Mouse (Mus musculus) thymus, adult 2 months (tissue): ENCODE results near the gene Klf5. TPM values are rescaled to one million over a fixed set of nuclear protein-coding genes. Genes with fewer than 3 reads are reported as not detected.

Experiments
- DNase-seq: peaks from one replicate; pipeline ENCODE4 v3.0.0; 2021
- H3K27ac ChIP-seq: fragments of 200-500 bp; 2 replicates; pipeline ENCODE4 v1.5.1; 2012; ENCODE audit warnings: low read length, control low read depth; ENCODE audit not compliant: control insufficient read depth, insufficient read depth
- H3K27me3 ChIP-seq: fragments of 200-500 bp; 2 replicates; pipeline ENCODE4 v1.6.1; 2012; ENCODE audit warnings: mild to moderate bottlenecking, low read length, moderate library complexity, mixed read lengths; ENCODE audit not compliant: control insufficient read depth, insufficient read depth
- H3K36me3 ChIP-seq: fragments of 200-500 bp; 2 replicates; pipeline ENCODE4 v1.6.1; 2012; ENCODE audit warnings: mild to moderate bottlenecking, low read length, moderate library complexity; ENCODE audit not compliant: control insufficient read depth, insufficient read depth
- H3K4me1 ChIP-seq: fragments of 200-500 bp; replicated peaks from 2 replicates; pipeline ENCODE4 v1.6.1; 2012; ENCODE audit warnings: low read length; ENCODE audit not compliant: control insufficient read depth, insufficient read depth
- H3K4me3 ChIP-seq: fragments of 200-500 bp; 2 replicates; pipeline ENCODE4 v1.5.1; 2012; ENCODE audit warnings: mild to moderate bottlenecking, low read length, control low read depth, moderate library complexity; ENCODE audit not compliant: control insufficient read depth, insufficient read depth
- CTCF ChIP-seq: fragments of 200-500 bp; IDR thresholded peaks from 2 replicates; pipeline ENCODE4 v1.5.1; 2012; ENCODE audit warnings: mild to moderate bottlenecking, control low read depth, low read length, moderate library complexity, borderline replicate concordance; ENCODE audit not compliant: control insufficient read depth, poor library complexity, insufficient read depth; ENCODE audit errors: extremely low read depth
- POLR2A ChIP-seq: fragments of 200-500 bp; IDR thresholded peaks from 2 replicates; pipeline ENCODE4 v1.6.1; 2012; ENCODE audit warnings: mild to moderate bottlenecking, low read length, control low read depth, moderate library complexity; ENCODE audit not compliant: control insufficient read depth, poor library complexity, insufficient read depth; ENCODE audit errors: extremely low read depth
- WGBS: fragments of 180-500 bp; shearing (Covaris S2); methylation state at CpG from one replicate; pipeline ENCODE4 v1.1.7; 2018; 5-methylcytosine and 5-hydroxymethylcytosine counted together
- polyA plus RNA-seq: library from polyadenylated mRNA; depleted of rRNA; stranded (reverse); fragments of >200 nt; gene quantifications from 2 replicates; pipeline ENCODE4 v1.2.3, GENCODE M21; 2012

Gene Klf5
- polyA plus RNA-seq, 1 experiment, result 2.2 TPM

GRCm38 (mm10) chr14:99323376-99323775 is 24.9 kb downstream of the Klf5 start:
- TF ChIP-seq CTCF (no peak), POLR2A (no peak)
- H3K4me1 ChIP-seq, result no peaks in the 10 kb centered on the region; the same call in 1 of the 2 replicates
- no peaks in the 10 kb centered on the region for H3K27me3 ChIP-seq
- 93% methylated on average over 10 of the region's 10 CpGs for WGBS
- no peak overlapping the region for H3K4me3 ChIP-seq
- DNase-seq, result no peak
- no peaks in the 10 kb centered on the region for H3K36me3 ChIP-seq
- no peak overlapping the region for H3K27ac ChIP-seq

GRCm38 (mm10) chr14:99324523-99324922 is 26.0 kb downstream of the Klf5 start:
- Histone ChIP-seq H3K27me3 (no peaks in the 10 kb centered on the region), H3K36me3 (no peaks in the 10 kb centered on the region), H3K27ac (no peak overlapping the region), H3K4me1 (no peaks in the 10 kb centered on the region; the same call in 1 of the 2 replicates), H3K4me3 (no peak overlapping the region)
- no peak for DNase-seq
- 33% methylated on average over 4 of the region's 4 CpGs for WGBS
- no peak for TF ChIP-seq CTCF
- no peak for TF ChIP-seq POLR2A

GRCm38 (mm10) chr14:99325597-99326472 is 27.3 kb downstream of the Klf5 start:
- Histone ChIP-seq H3K27me3 (no peaks in the 10 kb centered on the region), H3K4me3 (no peak overlapping the region), H3K36me3 (no peaks in the 10 kb centered on the region), H3K27ac (no peak overlapping the region), H3K4me1 (no peaks in the 10 kb centered on the region; the same call in 1 of the 2 replicates)
- WGBS, result 89% methylated on average over 12 of the region's 12 CpGs
- TF ChIP-seq CTCF, result no peak
- no peak for TF ChIP-seq POLR2A
- no peak for DNase-seq

GRCm38 (mm10) chr14:99336598-99336997 is 38.1 kb downstream of the Klf5 start:
- H3K27ac ChIP-seq, result no peak overlapping the region
- no peaks in the 10 kb centered on the region for H3K4me1 ChIP-seq
- no peak overlapping the region for H3K4me3 ChIP-seq
- H3K27me3 ChIP-seq, result no peaks in the 10 kb centered on the region
- 95% methylated on average over 3 of the region's 3 CpGs for WGBS
- H3K36me3 ChIP-seq, result no peaks in the 10 kb centered on the region
- DNase-seq, result no peak
- no peak for TF ChIP-seq CTCF
- no peak for TF ChIP-seq POLR2A

GRCm38 (mm10) chr14:99339021-99339420 is 40.5 kb downstream of the Klf5 start:
- TF ChIP-seq POLR2A (no peak), CTCF (no peak)
- H3K4me1 ChIP-seq, result no peaks in the 10 kb centered on the region
- H3K27ac ChIP-seq, result no peak overlapping the region
- no peak for DNase-seq
- no peaks in the 10 kb centered on the region for H3K36me3 ChIP-seq
- no peaks in the 10 kb centered on the region for H3K27me3 ChIP-seq
- WGBS, result 84% methylated on average over 8 of the region's 8 CpGs
- no peak overlapping the region for H3K4me3 ChIP-seq

- Histone ChIP-seq H3K4me1 (no peaks in the 10 kb centered on the region), H3K27ac (no peak overlapping the region), H3K4me3 (no peak overlapping the region), H3K36me3 (no peaks in the 10 kb centered on the region), H3K27me3 (no peaks in the 10 kb centered on the region)
- no peak for DNase-seq
- WGBS, result 66% methylated on average over 9 of the region's 9 CpGs
- TF ChIP-seq CTCF, result no peak
- no peak for TF ChIP-seq POLR2A
These were observed 41.4 kb downstream of the Klf5 start for GRCm38 (mm10) chr14:99339681-99340522.
